Mouse (Mus musculus) Patski (cell line): ENCODE measurements around the gene Mrpl49. TPM values are rescaled to one million over a fixed set of nuclear protein-coding genes. Genes with fewer than 3 reads are reported as not detected.
"Not testable (repeated sequence)": the region's sequence is repeated elsewhere in the genome, so short reads cannot be mapped to it uniquely, and the experiment has no call there.

Experiments
- ATAC-seq: fragments of 100-300 bp; one replicate; pipeline ENCODE4 v1.8.0; 2021
- CTCF ChIA-PET: fragments of 350-600 bp; sonication (Branson Sonifier 250); formaldehyde crosslinking; loops from one replicate; lab custom pipeline; 2022; ENCODE audit warnings: inconsistent platforms; lab: Charles Lee
- POLR2A ChIA-PET: fragments of 350-600 bp; sonication (Branson Sonifier 250); formaldehyde crosslinking; loops from one replicate; lab custom pipeline; 2022; ENCODE audit warnings: antibody characterized with exemption, inconsistent platforms; lab: Charles Lee
- DNase-seq: peaks from one replicate; pipeline ENCODE4 v3.0.0-alpha.2; 2011; ENCODE audit warnings: low read depth, low spot score
- H3K27me3 ChIP-seq: fragments of 371-371 bp; one replicate; pipeline ENCODE4 v1.5.1; 2021
- CTCF ChIP-seq: fragments of 100-300 bp; IDR thresholded peaks from one replicate; pipeline ENCODE4 v1.5.1; 2021
- in situ Hi-C: fragments of 300-500 bp; cut with MboI; formaldehyde crosslinking; loops from 3 replicates; pipeline ENCODE4 v1.11.1; 2018; ENCODE audit warnings: low pct_unique_long_range_greater_than_20kb, mixed read lengths
- polyA plus RNA-seq: library from polyadenylated mRNA; unstranded; gene quantifications from one replicate; pipeline ENCODE4 v1.2.3, GENCODE M21; 2021

The Mrpl49 gene
- polyA plus RNA-seq, 1 experiment from 2014 or later: 68.9 TPM

DNA sequence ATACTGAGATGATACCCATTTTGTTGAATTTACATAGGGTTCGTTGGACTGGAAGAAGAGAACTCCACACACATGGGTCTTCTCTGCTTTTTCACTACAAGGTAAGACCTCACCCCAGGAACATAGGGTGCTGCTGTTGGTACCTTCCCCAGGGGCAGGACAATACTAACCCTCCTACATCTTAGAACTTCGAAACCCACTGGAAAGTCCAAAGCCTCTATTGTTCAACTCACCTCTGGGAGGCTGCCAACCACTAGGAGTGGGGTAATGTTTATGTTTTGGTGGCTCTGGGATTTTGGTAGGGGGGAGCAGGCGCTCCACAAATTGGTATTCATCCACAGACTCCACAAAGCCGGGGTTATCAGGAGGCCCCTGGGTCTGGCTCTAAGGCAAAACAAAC is 889 bp downstream of the Mrpl49 start:
- ATAC-seq: no peak
- no peaks in the 10 kb centered on the region for H3K27me3 ChIP-seq
- no peak for TF ChIP-seq CTCF
- in situ Hi-C loops: no loop called here
- DNase-seq: no peak
- ChIA-PET POLR2A (interaction anchor here (0.6 to 0.8 kb wide), 2 partner anchors 28 to 62 kb away, joined by 3 to 6 read pairs; no protein-coding TSS in a partner anchor), CTCF (interaction anchor here (1.4 to 2.4 kb wide), 2 partner anchors 41 to 275 kb away, joined by 3 to 5 read pairs; partner anchors contain the start of gene Capn1)

DNA sequence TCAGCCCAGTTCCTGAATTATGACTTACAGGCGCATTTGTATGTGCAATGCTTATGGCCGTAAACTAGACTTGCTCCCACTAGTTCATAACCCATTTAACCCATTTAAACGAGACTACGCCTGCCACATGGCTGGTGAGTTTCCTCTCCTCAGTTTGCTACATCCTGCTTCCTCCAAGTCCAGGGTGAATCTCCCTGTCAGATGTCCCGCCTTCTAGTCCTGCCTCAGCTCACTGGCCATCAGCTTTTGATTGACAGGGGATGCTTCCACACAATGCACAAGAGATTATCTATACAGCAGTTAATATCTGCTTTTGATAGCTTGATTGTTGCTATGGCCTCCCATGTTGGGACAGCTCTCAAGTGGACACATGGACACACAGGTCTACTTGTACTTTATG is 3.3 kb downstream of the Mrpl49 start:
- no peaks in the 10 kb centered on the region for H3K27me3 ChIP-seq
- no peak for ATAC-seq
- no peak for TF ChIP-seq CTCF
- in situ Hi-C loops: no loop called here
- no peak for DNase-seq
- ChIA-PET CTCF (interaction anchor here (1.3 to 2.4 kb wide), 2 partner anchors 8 to 39 kb away, joined by 3 to 5 read pairs; partner anchors contain the start of genes Capn1 and Syvn1), POLR2A (no interaction called here)

DNA sequence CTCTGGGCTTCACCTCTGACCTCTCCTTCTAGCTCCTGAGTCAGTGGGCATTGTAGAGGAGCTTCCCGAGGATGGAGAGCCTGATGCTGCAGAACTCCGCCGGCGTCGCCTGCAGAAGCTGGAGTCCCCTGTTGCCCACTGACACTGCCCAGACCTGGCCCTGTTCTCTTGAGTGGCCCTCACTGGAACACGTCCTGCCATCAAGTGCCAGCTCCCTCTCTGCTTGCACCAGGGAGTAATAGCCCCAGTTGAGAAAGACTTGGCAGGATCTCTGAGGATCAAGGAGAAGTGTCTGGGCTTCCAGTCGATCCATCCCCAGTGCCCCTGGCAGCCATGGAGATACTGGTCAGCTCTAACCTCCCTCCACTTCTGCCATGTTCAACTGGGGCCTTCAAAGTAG is 5.1 kb downstream of the Mrpl49 start:
- CTCF ChIA-PET: interaction anchor here (1.3 to 2.1 kb wide), 3 partner anchors 15 to 128 kb away, joined by 4 to 7 read pairs (median 5); partner anchors contain the start of genes Arl2 and Cdc42ep2
- in situ Hi-C loops: no loop called here

DNA sequence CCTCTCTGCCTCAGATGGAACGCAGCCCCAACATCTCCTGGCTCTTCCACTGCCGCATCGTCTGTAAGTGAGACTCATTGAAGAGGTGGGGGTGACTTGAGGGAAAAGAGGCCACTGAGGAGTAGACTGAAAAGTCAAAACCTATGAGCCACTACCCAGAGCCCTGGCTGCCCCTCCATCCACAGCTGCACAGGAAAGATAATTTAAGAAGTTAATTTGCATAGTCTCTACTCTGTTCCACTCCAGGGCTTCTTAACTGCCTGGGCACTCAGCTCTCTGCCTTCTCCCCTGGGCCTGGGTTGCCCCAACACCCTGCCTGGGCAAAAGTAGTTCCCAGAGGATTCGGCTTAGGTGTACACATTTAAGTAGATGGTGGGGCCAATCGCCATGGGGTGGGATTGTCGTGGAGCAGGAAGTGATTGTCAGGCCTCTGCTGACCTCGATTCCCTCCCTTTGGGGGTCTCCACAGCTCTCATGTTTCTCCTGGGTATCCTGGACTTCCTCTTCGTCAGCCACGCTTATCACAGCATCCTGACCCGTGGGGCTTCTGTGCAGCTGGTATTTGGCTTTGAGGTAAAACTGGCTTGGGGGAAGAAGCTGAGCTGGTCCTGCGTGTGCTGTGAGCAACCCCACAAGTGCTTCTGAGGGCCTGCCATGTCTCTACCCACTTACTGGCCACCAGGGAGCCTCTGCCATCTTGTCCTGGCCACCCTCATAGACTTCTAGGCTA is 8.7 kb downstream of the Mrpl49 start:
- ChIA-PET CTCF (no interaction called here), POLR2A (interaction anchor here (0.8 kb wide), 1 partner anchor 22 kb away, joined by 5 read pairs; no protein-coding TSS in a partner anchor)
- in situ Hi-C loops: no loop called here
- ATAC-seq (no peak), DNase-seq (no peak)
- H3K27me3 ChIP-seq: no peaks in the 10 kb centered on the region
- TF ChIP-seq CTCF: no peak

More for the DNA sequence above, 5.1 kb downstream of the Mrpl49 start:
- no peaks in the 10 kb centered on the region for H3K27me3 ChIP-seq
- no peak for TF ChIP-seq CTCF
- DNase-seq (no peak), ATAC-seq (no peak)
- POLR2A ChIA-PET: interaction anchor here (0.6 to 1.6 kb wide), 2 partner anchors 11 to 121 kb away, joined by 3 to 4 read pairs; no protein-coding TSS in a partner anchor

DNA sequence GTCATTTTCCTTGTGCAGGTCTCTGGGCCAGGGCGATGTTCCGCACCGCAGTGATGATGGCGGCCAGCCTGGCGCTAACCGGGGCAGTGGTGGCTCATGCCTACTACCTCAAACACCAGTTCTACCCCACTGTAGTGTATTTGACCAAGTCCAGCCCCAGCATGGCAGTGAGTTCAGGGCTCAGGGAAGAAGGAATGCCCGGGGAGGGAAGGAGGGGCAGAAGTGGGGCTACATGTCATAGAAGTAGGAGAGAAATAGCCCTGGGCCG is 9.8 kb downstream of the Mrpl49 start:
- ChIA-PET CTCF (no interaction called here), POLR2A (no interaction called here)
- DNase-seq (no peak), ATAC-seq (no peak)
- in situ Hi-C loops: no loop called here
- H3K27me3 ChIP-seq: no peaks in the 10 kb centered on the region
- TF ChIP-seq CTCF: no peak

DNA sequence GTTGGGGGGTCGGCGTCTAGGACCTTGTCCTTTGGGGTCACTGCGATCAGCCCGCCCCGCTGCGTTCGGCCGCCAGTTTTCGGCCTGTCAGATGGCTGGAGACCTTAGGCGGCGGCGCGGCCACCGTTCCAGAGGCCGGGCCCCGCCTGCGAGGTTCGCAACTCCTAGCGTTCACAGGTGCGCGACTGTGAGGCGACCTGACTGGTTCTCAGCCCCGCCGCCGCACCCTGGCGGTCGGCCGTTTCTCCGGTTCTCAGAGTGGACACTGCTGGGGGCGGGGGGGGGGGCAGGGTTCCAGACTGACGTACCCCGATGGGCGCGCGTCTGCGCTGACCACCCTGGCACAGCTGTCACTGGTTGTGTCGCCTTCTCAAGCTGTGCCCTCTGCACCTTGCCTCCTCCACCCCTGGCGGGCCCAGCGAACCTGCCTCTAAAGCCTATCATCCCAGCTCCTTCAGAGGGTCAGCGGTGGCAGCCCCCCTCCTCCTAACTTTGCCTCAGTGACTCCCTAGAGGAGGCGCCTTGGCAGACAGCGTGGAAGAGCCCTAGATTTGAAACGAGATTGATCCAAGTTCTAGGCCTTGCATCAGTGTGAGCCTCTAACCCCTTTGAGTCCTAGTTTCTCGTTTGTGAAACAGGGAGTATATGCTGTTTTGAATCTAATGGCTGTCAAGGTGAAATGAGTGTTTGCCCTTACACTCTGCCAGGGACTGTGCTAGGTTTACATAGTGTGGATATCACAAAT is 10.3 kb downstream of the Mrpl49 start:
- POLR2A ChIA-PET: interaction anchor here (0.9 to 1.8 kb wide), 3 partner anchors 13 to 192 kb away, joined by 3 to 15 read pairs (median 4); partner anchors contain the start of genes Pola2 and Znhit2
- no peak for TF ChIP-seq CTCF
- no peaks in the 10 kb centered on the region for H3K27me3 ChIP-seq
- in situ Hi-C loops: no loop called here
- CTCF ChIA-PET: interaction anchor here (1.7 to 3.4 kb wide), 2 partner anchors 19 to 82 kb away, joined by 5 to 13 read pairs; partner anchors contain the start of gene Pola2
- DNase-seq (no peak), ATAC-seq (peak; percentile 3)

DNA sequence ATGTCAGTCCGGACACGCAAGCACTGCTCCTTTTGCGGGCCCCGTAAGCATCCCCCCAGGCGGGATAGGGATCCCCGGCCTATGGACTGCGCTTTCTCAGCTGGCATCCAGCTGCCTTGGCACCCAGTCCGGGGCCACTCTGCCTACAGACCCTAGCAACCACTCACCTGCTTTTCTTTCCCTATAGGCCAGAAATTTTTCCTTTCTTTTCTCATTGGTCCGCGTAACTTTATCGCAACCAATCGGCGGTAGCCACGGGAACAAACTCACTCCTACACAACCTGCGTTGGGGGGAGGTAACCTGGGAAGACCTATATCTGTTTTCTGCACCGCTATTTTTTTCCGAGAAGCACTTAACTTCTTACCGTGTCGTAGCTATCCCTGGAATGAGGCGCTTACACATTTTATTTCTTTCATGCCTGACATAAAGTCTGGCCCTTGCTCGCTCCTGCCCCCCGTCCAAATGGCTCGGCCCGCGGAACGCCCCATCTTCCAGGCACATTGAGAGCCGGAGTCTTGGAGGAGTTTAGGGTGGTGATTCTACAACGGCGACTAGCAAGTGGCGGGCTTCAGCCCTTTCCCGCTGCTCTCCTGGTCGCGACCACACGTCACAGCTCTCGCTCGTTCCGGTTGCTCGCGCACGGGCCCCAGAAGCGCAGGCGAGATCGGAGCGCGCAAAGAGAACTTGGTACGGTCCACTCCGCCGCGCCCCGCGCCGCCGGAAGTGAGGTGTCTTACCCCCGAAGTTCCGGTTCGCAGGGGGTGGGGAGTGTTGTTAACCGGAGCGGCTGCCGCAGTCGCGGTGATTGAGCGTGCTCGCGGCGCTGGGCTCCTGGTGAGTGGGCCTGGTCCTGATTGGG is 11.1 kb downstream of the Mrpl49 start, which contains the start of gene Syvn1:
Syvn1 (plus strand) TSS at position 283 of the 860 bp plus-strand sequence.
- ChIA-PET POLR2A (interaction anchor here (0.6 to 1.8 kb wide), 11 partner anchors 9 to 223 kb away, joined by 3 to 15 read pairs (median 4); partner anchors contain the start of genes Capn1, Fau, Mrpl49 and Pola2), CTCF (interaction anchor here (1.1 to 3.4 kb wide), 3 partner anchors 8 to 81 kb away, joined by 3 to 13 read pairs (median 5); partner anchors contain the start of gene Pola2)
- DNase-seq: peak; percentile 96
- in situ Hi-C loops: no loop called here
- H3K27me3 ChIP-seq: no peaks in the 10 kb centered on the region
- no peak for TF ChIP-seq CTCF
- ATAC-seq: peak; percentile 86

DNA sequence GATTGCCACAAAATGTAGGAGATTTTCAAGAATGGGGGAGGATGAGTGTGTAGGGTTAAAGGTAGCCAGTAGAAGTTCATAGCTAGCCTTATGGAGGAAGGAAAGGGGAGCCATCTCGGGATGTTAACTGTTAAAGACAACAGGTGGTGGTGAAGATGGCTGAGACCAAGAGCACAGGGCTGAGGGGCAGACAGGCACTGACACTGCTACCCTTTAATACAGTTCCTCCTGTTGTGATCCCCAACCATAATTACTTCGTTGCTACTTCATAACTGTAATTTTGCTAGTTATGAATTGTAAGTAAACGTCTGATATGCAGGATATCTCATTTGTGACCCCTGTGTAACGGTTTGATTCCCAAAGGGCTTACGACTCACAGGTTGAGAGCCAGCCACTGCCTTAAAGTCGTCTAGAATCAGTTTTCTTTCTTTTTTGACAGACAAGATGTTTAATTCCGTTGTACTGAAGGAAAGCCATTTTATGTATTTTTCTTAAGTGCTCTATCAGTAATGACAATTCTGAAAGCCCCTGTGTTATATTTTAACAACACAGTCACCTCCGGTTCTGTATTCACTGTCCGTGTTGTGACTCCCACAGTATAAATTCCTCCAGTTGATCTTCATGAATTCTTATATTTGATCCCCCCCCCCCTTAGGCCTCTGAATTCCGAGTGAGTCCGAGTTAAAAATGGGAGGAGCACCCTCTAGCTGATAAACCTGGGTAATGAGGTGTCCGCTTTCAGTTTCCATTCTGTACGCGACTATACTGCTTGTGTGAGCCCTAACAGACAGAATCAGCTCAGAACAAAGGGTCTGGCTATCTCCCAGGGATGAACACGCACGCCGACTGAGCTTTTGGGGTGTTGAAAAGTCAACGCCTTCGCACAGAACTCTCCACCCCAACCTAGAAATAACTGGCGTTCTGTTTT is 12.0 kb downstream of the Mrpl49 start:
- POLR2A ChIA-PET: interaction anchor here (0.7 to 1.8 kb wide), 9 partner anchors 8 to 222 kb away, joined by 3 to 15 read pairs (median 4); partner anchors contain the start of genes Capn1, Fau, Mrpl49 and Pola2
- CTCF ChIA-PET: interaction anchor here (1.1 to 3.4 kb wide), 3 partner anchors 9 to 80 kb away, joined by 3 to 13 read pairs (median 5); partner anchors contain the start of gene Pola2
- no peak for TF ChIP-seq CTCF
- ATAC-seq: no peak
- no peak for DNase-seq
- in situ Hi-C loops: no loop called here
- H3K27me3 ChIP-seq: no peaks in the 10 kb centered on the region

DNA sequence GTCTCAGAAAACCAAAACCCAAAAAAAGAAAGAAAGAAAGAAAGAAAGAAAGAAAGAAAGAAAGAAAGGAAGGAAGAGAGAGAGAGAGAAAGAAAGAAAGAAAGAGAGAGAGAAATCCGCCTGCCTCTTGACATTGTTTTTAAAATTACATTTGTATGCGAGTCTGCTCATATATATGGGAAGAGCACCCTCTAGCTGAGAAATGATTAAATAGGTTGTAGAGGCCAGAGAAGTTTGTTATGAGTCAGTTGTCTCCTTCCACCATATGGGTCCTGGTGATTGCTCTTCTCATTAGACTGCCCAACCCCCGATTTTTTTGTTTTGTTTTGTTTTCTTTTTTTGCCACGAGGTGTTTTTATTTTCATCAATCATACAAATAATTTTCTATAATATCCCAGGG is 13.5 kb downstream of the Mrpl49 start:
- DNase-seq, POLR2A ChIA-PET, H3K27me3 ChIP-seq, ATAC-seq, in situ Hi-C loops: not testable (repeated sequence)
- CTCF ChIA-PET: interaction anchor here (3.4 kb wide), 1 partner anchor 79 kb away, joined by 13 read pairs; the partner anchor contains the start of gene Pola2
